Mouse (Mus musculus): Measurements from ENCODE around the gene Vegfb.

Gene Vegfb

GRCm38 (mm10) chr19:6987061-6987903 is at the start of gene Vegfb:
Gene Vegfb (minus strand): TSS chr19:6987651.
- in situ Hi-C loops (cut with MboI; ENCODE audit: low pct_unique_long_range_greater_than_20kb in 1 of 2, low sequenced_read_pairs in 2 of 2, unreplicated experiment in 1 of 2), result no loop called here

- in situ Hi-C loops (cut with MboI; ENCODE audit: low pct_unique_long_range_greater_than_20kb in 1 of 2, low sequenced_read_pairs in 2 of 2, unreplicated experiment in 1 of 2), result no loop called here
These were observed 46.6 kb upstream of the Vegfb start for GRCm38 (mm10) chr19:7034006-7034405.

GRCm38 (mm10) chr19:7029531-7029930 is 42.1 kb upstream of the Vegfb start:
- in situ Hi-C loops (cut with MboI; ENCODE audit: low pct_unique_long_range_greater_than_20kb in 1 of 2, low sequenced_read_pairs in 2 of 2, unreplicated experiment in 1 of 2), result no loop called here

GRCm38 (mm10) chr19:7020224-7020641 is 32.8 kb upstream of the Vegfb start:
- in situ Hi-C loops (cut with MboI; ENCODE audit: low pct_unique_long_range_greater_than_20kb in 1 of 2, low sequenced_read_pairs in 2 of 2, unreplicated experiment in 1 of 2), result no loop called here

- in situ Hi-C loops (cut with MboI; ENCODE audit: low pct_unique_long_range_greater_than_20kb in 1 of 2, low sequenced_read_pairs in 2 of 2, unreplicated experiment in 1 of 2), result no loop called here
These were observed 31.7 kb upstream of the Vegfb start, which contains the start of gene Fermt3 for GRCm38 (mm10) chr19:7019191-7019590. Gene Fermt3 (minus strand): TSS chr19:7019469.

GRCm38 (mm10) chr19:7018546-7018945 is 31.1 kb upstream of the Vegfb start:
- in situ Hi-C loops (cut with MboI; ENCODE audit: low pct_unique_long_range_greater_than_20kb in 1 of 2, low sequenced_read_pairs in 2 of 2, unreplicated experiment in 1 of 2), result no loop called here

- in situ Hi-C loops (cut with MboI; ENCODE audit: low pct_unique_long_range_greater_than_20kb in 1 of 2, low sequenced_read_pairs in 2 of 2, unreplicated experiment in 1 of 2), result no loop called here
These were observed 30.3 kb upstream of the Vegfb start for GRCm38 (mm10) chr19:7017541-7018457.

- in situ Hi-C loops (cut with MboI; ENCODE audit: low pct_unique_long_range_greater_than_20kb in 1 of 2, low sequenced_read_pairs in 2 of 2, unreplicated experiment in 1 of 2), result no loop called here
These were observed 27.2 kb upstream of the Vegfb start for GRCm38 (mm10) chr19:7014481-7015135.

- in situ Hi-C loops (cut with MboI; ENCODE audit: low pct_unique_long_range_greater_than_20kb in 1 of 2, low sequenced_read_pairs in 2 of 2, unreplicated experiment in 1 of 2), result no loop called here
These were observed 26.5 kb upstream of the Vegfb start for GRCm38 (mm10) chr19:7013984-7014383.

GRCm38 (mm10) chr19:7012426-7012825 is 25.0 kb upstream of the Vegfb start:
- in situ Hi-C loops (cut with MboI; ENCODE audit: low pct_unique_long_range_greater_than_20kb in 1 of 2, low sequenced_read_pairs in 2 of 2, unreplicated experiment in 1 of 2), result no loop called here

GRCm38 (mm10) chr19:7006892-7007593 is 19.6 kb upstream of the Vegfb start:
- in situ Hi-C loops (cut with MboI; ENCODE audit: low pct_unique_long_range_greater_than_20kb in 1 of 2, low sequenced_read_pairs in 2 of 2, unreplicated experiment in 1 of 2), result no loop called here

GRCm38 (mm10) chr19:6999360-7000063 is 12.1 kb upstream of the Vegfb start:
- in situ Hi-C loops (cut with MboI; ENCODE audit: low pct_unique_long_range_greater_than_20kb in 1 of 2, low sequenced_read_pairs in 2 of 2, unreplicated experiment in 1 of 2), result no loop called here

GRCm38 (mm10) chr19:6997721-6998290 is 10.4 kb upstream of the Vegfb start:
- in situ Hi-C loops (cut with MboI; ENCODE audit: low pct_unique_long_range_greater_than_20kb in 1 of 2, low sequenced_read_pairs in 2 of 2, unreplicated experiment in 1 of 2), result no loop called here

- in situ Hi-C loops (cut with MboI; ENCODE audit: low pct_unique_long_range_greater_than_20kb in 1 of 2, low sequenced_read_pairs in 2 of 2, unreplicated experiment in 1 of 2), result no loop called here
These were observed 8.6 kb upstream of the Vegfb start, which contains the start of the genes Nudt22 and Trpt1 for GRCm38 (mm10) chr19:6996006-6996405. Gene Nudt22 (minus strand): TSS chr19:6996117. Gene Trpt1 (plus strand): TSS chr19:6996131.

GRCm38 (mm10) chr19:6995255-6995991 is 8.0 kb upstream of the Vegfb start:
- in situ Hi-C loops (cut with MboI; ENCODE audit: low pct_unique_long_range_greater_than_20kb in 1 of 2, low sequenced_read_pairs in 2 of 2, unreplicated experiment in 1 of 2), result no loop called here

GRCm38 (mm10) chr19:6994489-6994888 is 7.0 kb upstream of the Vegfb start:
- in situ Hi-C loops (cut with MboI; ENCODE audit: low pct_unique_long_range_greater_than_20kb in 1 of 2, low sequenced_read_pairs in 2 of 2, unreplicated experiment in 1 of 2), result no loop called here

- in situ Hi-C loops (cut with MboI; ENCODE audit: low pct_unique_long_range_greater_than_20kb in 1 of 2, low sequenced_read_pairs in 2 of 2, unreplicated experiment in 1 of 2), result no loop called here
These were observed 6.6 kb upstream of the Vegfb start for GRCm38 (mm10) chr19:6994002-6994401.
